Mouse (Mus musculus): ENCODE measurements around the gene Ube2e2.
"Not testable (repeated sequence)": the region's sequence is repeated elsewhere in the genome, so short reads cannot be mapped to it uniquely, and the experiment has no call there.

The Ube2e2 gene

GRCm38 (mm10) chr14:18754001-18754400 is 140.1 kb downstream of the Ube2e2 start:
- no peak for ATAC-seq (ENCODE audit: low TSS enrichment)

GRCm38 (mm10) chr14:18731154-18731553 is 162.9 kb downstream of the Ube2e2 start:
- ATAC-seq (ENCODE audit: low TSS enrichment) = peak; percentile 98

- ATAC-seq (ENCODE audit: low TSS enrichment) = no peak
Measured at GRCm38 (mm10) chr14:18720601-18721591, 173.2 kb downstream of the Ube2e2 start.

- ATAC-seq (ENCODE audit: low TSS enrichment) = no peak
Measured at GRCm38 (mm10) chr14:18716970-18717369, 177.1 kb downstream of the Ube2e2 start.

DNA sequence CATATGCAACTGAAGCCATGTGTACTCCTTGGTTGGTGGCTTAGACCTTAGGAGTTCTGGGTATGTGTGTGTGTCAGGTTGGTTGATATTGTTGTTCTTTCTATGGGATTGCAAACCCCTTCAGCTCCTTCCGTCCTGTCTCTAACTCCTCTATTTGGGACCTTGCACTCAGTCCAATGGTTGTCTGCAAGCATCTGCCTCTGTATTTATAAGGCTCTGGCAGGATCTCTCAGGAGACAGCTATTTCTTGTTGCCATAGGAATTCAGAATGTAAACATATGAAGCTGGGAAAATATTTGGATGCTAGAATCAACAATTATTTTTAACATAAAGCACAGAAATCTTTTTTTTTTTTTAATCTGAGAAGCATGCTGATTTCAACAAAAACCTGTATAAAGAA is 178.5 kb downstream of the Ube2e2 start:
- no peak for ATAC-seq (ENCODE audit: low TSS enrichment)

GRCm38 (mm10) chr14:18697662-18698225 is 196.3 kb downstream of the Ube2e2 start:
- no peak for ATAC-seq (ENCODE audit: low TSS enrichment)

- ATAC-seq (ENCODE audit: low TSS enrichment) = not testable (repeated sequence)
Measured at GRCm38 (mm10) chr14:18696418-18696817, 197.6 kb downstream of the Ube2e2 start.

DNA sequence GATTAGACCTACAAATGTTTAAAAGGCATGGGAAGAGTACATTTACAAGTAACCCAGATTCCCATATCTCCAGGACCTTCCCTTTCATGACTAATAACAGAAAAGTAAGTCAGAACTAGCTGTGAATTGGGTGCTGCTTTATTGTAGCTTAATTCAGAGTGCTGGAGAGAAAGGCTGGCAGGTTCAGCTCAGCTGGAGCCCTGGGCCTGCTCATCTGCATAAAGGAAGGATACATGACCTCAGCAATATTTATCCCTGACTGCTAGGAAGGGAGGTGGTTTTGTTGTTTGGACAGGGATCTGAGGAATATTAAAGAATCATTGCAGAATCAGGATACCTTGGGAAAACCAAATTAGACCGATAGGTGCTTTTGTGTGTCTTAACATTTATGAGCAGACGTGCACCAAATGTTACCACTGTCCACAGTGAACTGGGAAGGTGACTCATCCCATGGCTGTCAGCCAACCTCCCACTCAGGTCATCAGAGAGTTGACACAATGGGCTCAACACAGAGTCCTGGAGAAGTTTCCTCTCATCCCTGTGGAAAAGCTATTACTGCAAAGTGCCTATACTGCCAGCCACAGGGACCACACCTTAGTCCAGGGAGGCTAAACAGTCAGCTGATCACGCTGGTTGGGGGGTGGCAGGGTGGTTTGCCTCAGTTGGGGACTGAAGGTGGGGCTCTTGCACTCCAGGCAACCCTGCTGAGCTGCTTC is 215.8 kb downstream of the Ube2e2 start:
- no peak for ATAC-seq (ENCODE audit: low TSS enrichment)

GRCm38 (mm10) chr14:18670712-18671111 is 223.4 kb downstream of the Ube2e2 start:
- ATAC-seq (ENCODE audit: low TSS enrichment) = no peak

GRCm38 (mm10) chr14:18669301-18669935 is 224.6 kb downstream of the Ube2e2 start:
- no peak for ATAC-seq (ENCODE audit: low TSS enrichment)

- ATAC-seq (ENCODE audit: low TSS enrichment) = not testable (repeated sequence)
Measured at GRCm38 (mm10) chr14:18668309-18668708, 225.8 kb downstream of the Ube2e2 start.

GRCm38 (mm10) chr14:18667755-18668154 is 226.3 kb downstream of the Ube2e2 start:
- ATAC-seq (ENCODE audit: low TSS enrichment) = no peak

- ATAC-seq (ENCODE audit: low TSS enrichment) = no peak
Measured at GRCm38 (mm10) chr14:18666251-18666650, 227.8 kb downstream of the Ube2e2 start.

DNA sequence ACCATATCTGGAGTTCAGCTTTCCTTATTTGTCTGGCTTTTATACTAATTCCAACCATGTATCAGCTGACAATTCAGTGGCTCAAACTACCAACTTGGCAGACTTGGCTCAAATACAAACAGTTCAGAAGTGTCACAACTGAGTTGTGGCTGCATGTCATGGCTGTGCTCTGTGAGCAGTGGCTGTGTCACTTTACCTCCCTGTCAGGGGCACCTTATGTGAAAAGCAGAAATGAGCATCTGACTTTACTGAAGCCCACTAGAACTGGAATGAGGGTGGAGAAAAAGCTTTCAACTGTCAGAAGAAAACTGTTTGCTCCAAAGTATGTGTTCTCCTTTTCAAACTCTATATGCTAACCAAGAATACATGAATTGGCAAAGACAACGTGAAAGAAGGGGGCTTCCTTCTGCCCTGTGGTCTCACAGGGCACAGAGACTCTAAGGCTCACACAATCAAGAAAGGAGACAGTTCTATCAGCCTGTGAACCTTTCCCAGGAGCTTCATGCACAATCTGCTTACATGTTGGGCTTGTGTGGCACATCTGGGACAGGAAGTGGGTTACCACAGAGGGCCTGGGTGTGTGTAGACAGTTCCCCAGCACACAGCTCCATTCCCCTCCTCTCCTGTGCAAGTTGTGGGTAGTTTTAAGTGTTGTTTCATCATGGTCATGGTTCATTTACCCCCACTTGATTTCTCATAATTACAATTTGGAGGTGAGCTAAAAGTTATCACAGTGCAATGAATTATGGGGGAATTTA is 228.6 kb downstream of the Ube2e2 start:
- ATAC-seq (ENCODE audit: low TSS enrichment) = no peak

GRCm38 (mm10) chr14:18663666-18664065 is 230.4 kb downstream of the Ube2e2 start:
- ATAC-seq (ENCODE audit: low TSS enrichment) = no peak

GRCm38 (mm10) chr14:18657777-18658753 is 236.0 kb downstream of the Ube2e2 start:
- no peak for ATAC-seq (ENCODE audit: low TSS enrichment)

DNA sequence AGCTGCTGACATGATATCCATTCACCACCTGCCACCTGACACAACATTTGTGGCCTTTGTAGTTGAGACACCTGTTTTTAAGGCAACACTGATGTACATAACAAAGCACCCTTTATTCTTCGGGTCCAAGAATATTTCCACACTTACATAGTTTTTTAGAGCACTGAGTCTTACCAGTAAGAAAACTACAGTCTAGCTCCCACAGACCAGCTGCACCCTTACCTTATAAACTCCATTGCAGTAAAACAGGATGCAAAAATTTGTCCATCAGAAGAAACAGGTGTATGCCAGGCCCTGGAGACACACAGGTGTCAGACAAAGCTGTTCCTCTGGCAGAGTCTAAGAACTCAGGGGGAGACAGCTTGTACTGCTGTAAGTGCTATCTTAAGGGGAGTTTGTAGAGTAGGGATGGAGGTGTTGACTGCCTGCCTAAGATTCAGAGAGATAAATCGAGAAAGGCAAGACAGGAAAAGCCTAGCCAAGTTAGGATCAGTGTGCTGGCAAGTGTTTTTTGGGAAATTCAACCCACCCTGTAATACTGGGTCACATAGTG is 244.9 kb downstream of the Ube2e2 start:
- peak; percentile 88 for ATAC-seq (ENCODE audit: low TSS enrichment)

DNA sequence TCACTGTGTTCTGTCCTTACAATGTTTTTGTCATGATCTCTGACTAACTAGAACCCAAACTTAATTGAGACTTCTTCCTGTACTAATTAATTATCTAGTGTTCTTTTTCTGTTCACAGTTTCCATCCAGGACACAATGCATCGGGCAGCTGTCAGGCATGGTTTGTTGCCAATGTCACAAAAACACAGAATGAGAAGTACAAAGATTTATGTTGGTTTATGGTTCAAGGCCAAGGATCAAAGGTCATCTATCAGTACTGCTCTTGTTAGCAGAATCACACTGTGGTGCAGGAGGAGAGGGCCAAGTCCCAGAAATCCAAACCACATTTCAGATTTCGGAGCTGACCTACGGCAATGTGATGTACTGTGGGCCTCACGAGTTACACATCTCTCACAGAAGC is 252.4 kb downstream of the Ube2e2 start:
- no peak for ATAC-seq (ENCODE audit: low TSS enrichment)

DNA sequence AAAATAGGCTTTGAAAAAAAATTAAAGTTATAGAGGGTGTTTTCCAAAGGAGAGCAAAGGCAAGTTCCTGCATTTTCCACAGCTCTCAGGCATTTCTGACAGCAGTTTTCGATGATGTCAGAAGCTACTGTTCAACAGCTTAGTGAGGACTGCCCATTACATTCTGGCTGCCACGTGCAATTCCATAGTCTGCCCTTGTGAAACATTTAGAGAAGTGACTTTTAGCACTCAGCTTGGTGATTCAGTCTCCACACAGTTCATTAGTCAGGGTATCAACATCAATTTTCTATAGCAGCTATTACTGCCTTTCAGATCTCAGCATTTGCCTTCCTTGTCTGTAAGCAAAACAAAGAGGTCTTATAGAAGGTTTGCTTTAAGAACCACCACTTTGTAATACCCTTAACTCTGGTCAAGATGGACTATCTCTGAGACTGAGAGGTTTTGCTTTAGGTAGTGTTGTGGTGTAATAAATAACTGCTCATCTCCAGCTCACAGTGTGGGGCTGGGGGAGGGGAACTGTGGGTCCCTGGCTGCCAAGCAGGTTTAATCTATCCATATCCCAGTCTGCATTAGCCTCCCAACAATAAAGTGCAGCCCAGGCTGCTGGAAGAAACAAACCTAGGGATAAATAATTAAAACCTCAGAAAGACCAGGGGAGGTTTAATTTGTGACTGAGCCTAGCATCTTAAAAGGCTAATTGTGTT is 255.2 kb downstream of the Ube2e2 start:
- no peak for ATAC-seq (ENCODE audit: low TSS enrichment)

Data from frontal cortex, adult (tissue).